Mouse (Mus musculus): ENCODE results near the gene Sirt2. TPM values are rescaled to one million over a fixed set of nuclear protein-coding genes. Genes with fewer than 3 reads are reported as not detected.

Gene Sirt2
- polyA plus RNA-seq, 1 experiment from 2014 or later = 106 TPM

- peaks cover 14% of the 10 kb centered on the region for H3K4me1 ChIP-seq (replicated peaks; ENCODE audit: control insufficient read depth, insufficient read depth, low read length)
- peaks cover 60% of the 10 kb centered on the region for H3K36me3 ChIP-seq (replicated peaks; ENCODE audit: control insufficient read depth, insufficient read depth)
- no peak for ATAC-seq (ENCODE audit: low FRiP score)
These were observed 56.0 kb downstream of the Sirt2 start for GRCm38 (mm10) chr7:28822556-28822955.

DNA sequence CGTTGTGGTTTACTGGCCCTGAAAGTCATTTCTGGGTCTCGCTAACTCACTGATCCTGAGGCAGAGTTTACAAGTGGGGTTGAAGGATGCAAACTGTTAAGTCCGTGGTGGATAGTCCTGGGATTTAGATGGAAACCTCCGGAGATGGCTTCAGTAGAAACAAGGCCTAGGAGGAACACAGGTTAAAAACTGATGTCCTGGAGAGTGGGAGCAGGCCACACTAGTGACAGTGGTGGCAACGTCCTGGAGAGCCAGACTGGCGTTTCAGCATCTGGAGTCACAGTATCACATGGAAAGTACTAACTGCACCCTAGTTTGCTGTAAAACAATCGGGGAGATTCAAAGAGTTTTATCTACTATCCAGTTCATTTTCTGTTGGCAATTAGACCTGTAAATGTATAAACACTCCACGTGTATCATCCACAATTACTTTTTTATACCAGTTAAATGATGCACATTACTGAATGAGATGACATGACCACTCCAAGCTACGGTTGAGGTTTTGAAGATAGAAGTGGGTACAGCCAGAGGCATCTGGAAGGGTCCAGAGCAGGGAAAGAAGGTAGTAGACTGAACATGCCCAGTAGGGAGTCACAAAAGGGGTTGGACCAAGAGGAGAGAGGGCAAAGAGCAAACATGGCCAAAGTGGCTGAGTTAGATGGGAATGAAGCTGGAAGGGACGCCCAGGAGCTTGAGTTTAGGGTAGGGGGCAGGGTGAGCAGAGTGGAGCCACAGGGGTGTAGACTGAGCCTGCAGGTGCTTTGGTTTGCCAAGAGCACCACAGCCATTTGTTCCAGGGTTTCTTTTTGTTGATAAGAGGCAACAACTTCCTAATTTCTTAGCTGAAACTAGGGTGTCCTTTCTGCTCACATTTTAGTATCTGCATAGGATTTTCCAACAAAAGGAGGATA is 56.7 kb downstream of the Sirt2 start:
- no peak for DNase-seq (ENCODE audit: low spot score)
- Histone ChIP-seq H3K9ac (no peak overlapping the region), H3K27ac (peak overlapping the region; percentile 12; the same call in 1 of the 2 replicates), H3K27me3 (ENCODE audit: control insufficient read depth, insufficient read depth, low read length) (no peaks in the 10 kb centered on the region), H3K4me1 (replicated peaks; ENCODE audit: control insufficient read depth, insufficient read depth, low read length) (peaks cover 12% of the 10 kb centered on the region), H3K9me3 (ENCODE audit: control insufficient read depth, low read length) (no peaks in the 10 kb centered on the region), H3K4me3 (replicated peaks; ENCODE audit: low read length) (no peak overlapping the region), H3K4me2 (replicated peaks) (no peak overlapping the region), H3K36me3 (replicated peaks; ENCODE audit: control insufficient read depth, insufficient read depth) (peaks cover 53% of the 10 kb centered on the region)
- no peak for ATAC-seq (ENCODE audit: low FRiP score)
- 55% methylated on average over 10 of the region's 10 CpGs for WGBS

More at GRCm38 (mm10) chr7:28822556-28822955, 56.0 kb downstream of the Sirt2 start:
- no peak overlapping the region for H3K4me2 ChIP-seq (replicated peaks)
- no peak overlapping the region for H3K9ac ChIP-seq
- H3K9me3 ChIP-seq (ENCODE audit: control insufficient read depth, low read length) = no peaks in the 10 kb centered on the region
- WGBS = 59% methylated on average over 1 of the region's 1 CpGs
- no peak overlapping the region for H3K4me3 ChIP-seq (replicated peaks; ENCODE audit: low read length)
- H3K27ac ChIP-seq = no peak overlapping the region
- H3K27me3 ChIP-seq (ENCODE audit: control insufficient read depth, insufficient read depth, low read length) = no peaks in the 10 kb centered on the region
- DNase-seq (ENCODE audit: low spot score) = no peak

DNA sequence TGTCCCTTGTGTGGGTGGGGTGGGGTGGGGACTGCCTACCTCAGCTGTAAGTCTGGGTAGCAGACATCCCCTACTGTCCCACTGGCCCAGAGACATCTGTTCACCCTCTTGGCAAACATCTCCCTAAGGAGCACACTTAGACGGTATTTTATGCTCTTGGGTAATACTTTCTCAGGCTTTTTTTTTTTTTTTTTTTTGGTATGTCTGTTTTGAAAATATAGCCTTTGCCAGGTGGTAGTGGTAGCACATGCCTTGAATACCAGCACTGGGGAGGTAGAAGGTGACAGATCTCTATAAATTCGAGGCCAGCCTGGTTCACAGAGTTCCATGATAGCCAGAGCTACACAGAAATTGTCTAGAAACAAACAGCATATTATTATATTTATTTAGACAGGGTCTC is 57.4 kb downstream of the Sirt2 start:
- Histone ChIP-seq H3K36me3 (replicated peaks; ENCODE audit: control insufficient read depth, insufficient read depth) (peaks cover 46% of the 10 kb centered on the region), H3K27me3 (ENCODE audit: control insufficient read depth, insufficient read depth, low read length) (no peaks in the 10 kb centered on the region), H3K9ac (no peak overlapping the region), H3K4me3 (replicated peaks; ENCODE audit: low read length) (no peak overlapping the region), H3K4me2 (replicated peaks) (no peak overlapping the region), H3K27ac (no peak overlapping the region), H3K9me3 (ENCODE audit: control insufficient read depth, low read length) (no peaks in the 10 kb centered on the region), H3K4me1 (replicated peaks; ENCODE audit: control insufficient read depth, insufficient read depth, low read length) (peaks cover 12% of the 10 kb centered on the region)
- ATAC-seq (ENCODE audit: low FRiP score) (no peak), DNase-seq (ENCODE audit: low spot score) (no peak)
- 47% methylated on average over 2 of the region's 2 CpGs for WGBS

DNA sequence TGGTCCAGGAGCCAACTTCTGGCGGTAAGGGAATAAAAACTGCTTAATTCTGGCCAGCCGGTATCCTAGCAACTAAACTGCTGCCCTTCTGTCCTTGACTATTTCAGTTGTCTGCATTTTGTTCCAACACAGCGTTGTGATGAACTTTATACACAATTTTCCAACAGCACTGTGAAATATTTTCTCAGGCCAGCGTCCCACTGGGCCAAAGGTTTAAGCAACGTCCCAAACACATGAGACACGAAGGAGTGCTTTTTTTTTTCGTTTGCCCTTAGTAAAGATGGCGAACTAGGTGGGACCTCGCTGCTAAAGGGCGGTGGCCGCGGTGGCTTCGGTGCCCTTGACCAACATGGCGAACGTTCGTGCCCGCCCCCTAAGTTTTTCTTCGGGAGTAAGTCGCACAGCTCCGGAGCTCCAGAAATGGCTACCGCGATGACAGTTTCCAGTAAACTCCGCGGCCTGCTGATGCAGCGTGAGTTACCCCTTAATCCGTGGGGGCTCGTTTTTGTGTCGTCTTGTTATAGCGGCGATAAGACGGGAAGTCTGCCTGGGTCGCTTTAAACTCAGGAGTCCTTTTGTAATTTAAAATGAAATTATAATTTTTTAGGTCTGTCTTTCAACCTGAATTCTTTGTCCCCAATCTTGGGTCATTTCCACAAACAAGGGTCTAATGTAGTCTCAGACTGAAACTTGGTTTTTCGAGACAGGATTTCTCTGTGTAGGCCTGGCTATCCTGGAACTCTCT is 58.6 kb downstream of the Sirt2 start, which contains the start of gene Ech1:
Ech1 (plus strand) TSS at position 277 of the 745 bp plus-strand sequence.
- H3K27me3 ChIP-seq (ENCODE audit: control insufficient read depth, insufficient read depth, low read length) = no peaks in the 10 kb centered on the region
- peaks cover 12% of the 10 kb centered on the region for H3K4me1 ChIP-seq (replicated peaks; ENCODE audit: control insufficient read depth, insufficient read depth, low read length)
- H3K9ac ChIP-seq = peak within 1 kb of the TSS; percentile 68
- H3K9me3 ChIP-seq (ENCODE audit: control insufficient read depth, low read length) = no peaks in the 10 kb centered on the region
- peak within 1 kb of the TSS; percentile 43 for H3K4me3 ChIP-seq (replicated peaks; ENCODE audit: low read length)
- peak; percentile 93 for DNase-seq (ENCODE audit: low spot score)
- H3K27ac ChIP-seq = peak within 1 kb of the TSS; percentile 76
- 3% methylated on average over 33 of the region's 33 CpGs for WGBS
- H3K4me2 ChIP-seq (replicated peaks) = peak within 1 kb of the TSS; percentile 62
- H3K36me3 ChIP-seq (replicated peaks; ENCODE audit: control insufficient read depth, insufficient read depth) = peaks cover 40% of the 10 kb centered on the region
- peak; percentile 81 for ATAC-seq (ENCODE audit: low FRiP score)

- Histone ChIP-seq H3K36me3 (replicated peaks; ENCODE audit: control insufficient read depth, insufficient read depth) (peaks cover 36% of the 10 kb centered on the region), H3K27me3 (ENCODE audit: control insufficient read depth, insufficient read depth, low read length) (no peaks in the 10 kb centered on the region), H3K27ac (peak overlapping the region; percentile 76), H3K4me1 (replicated peaks; ENCODE audit: control insufficient read depth, insufficient read depth, low read length) (peaks cover 12% of the 10 kb centered on the region), H3K4me3 (replicated peaks; ENCODE audit: low read length) (peak overlapping the region; percentile 43), H3K4me2 (replicated peaks) (peak overlapping the region; percentile 62), H3K9me3 (ENCODE audit: control insufficient read depth, low read length) (no peaks in the 10 kb centered on the region), H3K9ac (peak overlapping the region; percentile 68)
- 65% methylated on average over 11 of the region's 11 CpGs for WGBS
- DNase-seq (ENCODE audit: low spot score) (no peak), ATAC-seq (ENCODE audit: low FRiP score) (no peak)
These were observed 59.3 kb downstream of the Sirt2 start for GRCm38 (mm10) chr7:28825686-28826401.

GRCm38 (mm10) chr7:28826402-28826772 is 59.9 kb downstream of the Sirt2 start:
- Histone ChIP-seq H3K4me2 (replicated peaks) (no peak overlapping the region), H3K27ac (no peak overlapping the region), H3K27me3 (ENCODE audit: control insufficient read depth, insufficient read depth, low read length) (no peaks in the 10 kb centered on the region), H3K4me1 (replicated peaks; ENCODE audit: control insufficient read depth, insufficient read depth, low read length) (peaks cover 12% of the 10 kb centered on the region), H3K4me3 (replicated peaks; ENCODE audit: low read length) (no peak overlapping the region), H3K9ac (no peak overlapping the region), H3K9me3 (ENCODE audit: control insufficient read depth, low read length) (no peaks in the 10 kb centered on the region), H3K36me3 (replicated peaks; ENCODE audit: control insufficient read depth, insufficient read depth) (peaks cover 31% of the 10 kb centered on the region)
- DNase-seq (ENCODE audit: low spot score) (no peak), ATAC-seq (ENCODE audit: low FRiP score) (no peak)
- 94% methylated on average over 7 of the region's 7 CpGs for WGBS

- H3K27me3 ChIP-seq (ENCODE audit: control insufficient read depth, insufficient read depth, low read length) = no peaks in the 10 kb centered on the region
- ATAC-seq (ENCODE audit: low FRiP score) (no peak), DNase-seq (ENCODE audit: low spot score) (no peak)
- 53% methylated on average over 3 of the region's 3 CpGs for WGBS
- peaks cover 25% of the 10 kb centered on the region for H3K36me3 ChIP-seq (replicated peaks; ENCODE audit: control insufficient read depth, insufficient read depth)
- no peak overlapping the region for H3K9ac ChIP-seq
- H3K4me1 ChIP-seq (replicated peaks; ENCODE audit: control insufficient read depth, insufficient read depth, low read length) = peaks cover 12% of the 10 kb centered on the region
- no peak overlapping the region for H3K4me3 ChIP-seq (replicated peaks; ENCODE audit: low read length)
- H3K27ac ChIP-seq = no peak overlapping the region
- no peaks in the 10 kb centered on the region for H3K9me3 ChIP-seq (ENCODE audit: control insufficient read depth, low read length)
- no peak overlapping the region for H3K4me2 ChIP-seq (replicated peaks)
These were observed 60.8 kb downstream of the Sirt2 start for GRCm38 (mm10) chr7:28827338-28827737.

GRCm38 (mm10) chr7:28829821-28830220 is 63.3 kb downstream of the Sirt2 start:
- WGBS = 93% methylated on average over 8 of the region's 8 CpGs
- DNase-seq (ENCODE audit: low spot score) = no peak
- H3K9ac ChIP-seq = no peak overlapping the region

GRCm38 (mm10) chr7:28830981-28831380 is 64.4 kb downstream of the Sirt2 start:
- WGBS = 100% methylated on average over 5 of the region's 5 CpGs
- H3K4me2 ChIP-seq (replicated peaks) = no peak overlapping the region
- H3K9ac ChIP-seq = no peak overlapping the region
- no peak overlapping the region for H3K27ac ChIP-seq
- no peak for ATAC-seq (ENCODE audit: low FRiP score)
- no peak overlapping the region for H3K4me3 ChIP-seq (replicated peaks; ENCODE audit: low read length)
- H3K36me3 ChIP-seq (replicated peaks; ENCODE audit: control insufficient read depth, insufficient read depth) = peaks cover 12% of the 10 kb centered on the region; the same call in 1 of the 2 replicates
- 0 out of 2 replicates have a peak, but pooled peaks cover 2% of the 10 kb centered on the region for H3K4me1 ChIP-seq (replicated peaks; ENCODE audit: control insufficient read depth, insufficient read depth, low read length)
- H3K9me3 ChIP-seq (ENCODE audit: control insufficient read depth, low read length) = no peaks in the 10 kb centered on the region
- no peaks in the 10 kb centered on the region for H3K27me3 ChIP-seq (ENCODE audit: control insufficient read depth, insufficient read depth, low read length)
- DNase-seq (ENCODE audit: low spot score) = no peak

More at GRCm38 (mm10) chr7:28829821-28830220, 63.3 kb downstream of the Sirt2 start:
- H3K4me2 ChIP-seq (replicated peaks) = no peak overlapping the region
- no peaks in the 10 kb centered on the region for H3K9me3 ChIP-seq (ENCODE audit: control insufficient read depth, low read length)
- no peaks in the 10 kb centered on the region for H3K27me3 ChIP-seq (ENCODE audit: control insufficient read depth, insufficient read depth, low read length)
- peaks cover 8% of the 10 kb centered on the region for H3K4me1 ChIP-seq (replicated peaks; ENCODE audit: control insufficient read depth, insufficient read depth, low read length)
- peaks cover 12% of the 10 kb centered on the region; the same call in 1 of the 2 replicates for H3K36me3 ChIP-seq (replicated peaks; ENCODE audit: control insufficient read depth, insufficient read depth)
- H3K4me3 ChIP-seq (replicated peaks; ENCODE audit: low read length) = no peak overlapping the region
- no peak for ATAC-seq (ENCODE audit: low FRiP score)
- no peak overlapping the region for H3K27ac ChIP-seq

All from hindbrain, embryonic 14.5 days (tissue).